Mouse (Mus musculus) thymus, adult 2 months (tissue): Measurements from ENCODE around the gene Nr1h2. TPM values are rescaled to one million over a fixed set of nuclear protein-coding genes. Genes with fewer than 3 reads are reported as not detected.

Experiments
- DNase-seq: peaks from one replicate; pipeline ENCODE4 v3.0.0; 2021
- H3K27ac ChIP-seq: fragments of 200-500 bp; 2 replicates; pipeline ENCODE4 v1.5.1; 2012; ENCODE audit warnings: low read length, control low read depth; ENCODE audit not compliant: control insufficient read depth, insufficient read depth
- H3K27me3 ChIP-seq: fragments of 200-500 bp; 2 replicates; pipeline ENCODE4 v1.6.1; 2012; ENCODE audit warnings: mild to moderate bottlenecking, low read length, moderate library complexity, mixed read lengths; ENCODE audit not compliant: control insufficient read depth, insufficient read depth
- H3K36me3 ChIP-seq: fragments of 200-500 bp; 2 replicates; pipeline ENCODE4 v1.6.1; 2012; ENCODE audit warnings: mild to moderate bottlenecking, low read length, moderate library complexity; ENCODE audit not compliant: control insufficient read depth, insufficient read depth
- H3K4me1 ChIP-seq: fragments of 200-500 bp; replicated peaks from 2 replicates; pipeline ENCODE4 v1.6.1; 2012; ENCODE audit warnings: low read length; ENCODE audit not compliant: control insufficient read depth, insufficient read depth
- H3K4me3 ChIP-seq: fragments of 200-500 bp; 2 replicates; pipeline ENCODE4 v1.5.1; 2012; ENCODE audit warnings: mild to moderate bottlenecking, low read length, control low read depth, moderate library complexity; ENCODE audit not compliant: control insufficient read depth, insufficient read depth
- CTCF ChIP-seq: fragments of 200-500 bp; IDR thresholded peaks from 2 replicates; pipeline ENCODE4 v1.5.1; 2012; ENCODE audit warnings: mild to moderate bottlenecking, control low read depth, low read length, moderate library complexity, borderline replicate concordance; ENCODE audit not compliant: control insufficient read depth, poor library complexity, insufficient read depth; ENCODE audit errors: extremely low read depth
- POLR2A ChIP-seq: fragments of 200-500 bp; IDR thresholded peaks from 2 replicates; pipeline ENCODE4 v1.6.1; 2012; ENCODE audit warnings: mild to moderate bottlenecking, low read length, control low read depth, moderate library complexity; ENCODE audit not compliant: control insufficient read depth, poor library complexity, insufficient read depth; ENCODE audit errors: extremely low read depth
- whole genome bisulfite sequencing: fragments of 180-500 bp; shearing (Covaris S2); methylation state at CpG from one replicate; pipeline ENCODE4 v1.1.7; 2018; 5-methylcytosine and 5-hydroxymethylcytosine counted together
- polyA plus RNA-seq: library from polyadenylated mRNA; depleted of rRNA; stranded (reverse); fragments of >200 nt; gene quantifications from 2 replicates; pipeline ENCODE4 v1.2.3, GENCODE M21; 2012

The Nr1h2 gene
- polyA plus RNA-seq, 1 experiment = 302 TPM

DNA sequence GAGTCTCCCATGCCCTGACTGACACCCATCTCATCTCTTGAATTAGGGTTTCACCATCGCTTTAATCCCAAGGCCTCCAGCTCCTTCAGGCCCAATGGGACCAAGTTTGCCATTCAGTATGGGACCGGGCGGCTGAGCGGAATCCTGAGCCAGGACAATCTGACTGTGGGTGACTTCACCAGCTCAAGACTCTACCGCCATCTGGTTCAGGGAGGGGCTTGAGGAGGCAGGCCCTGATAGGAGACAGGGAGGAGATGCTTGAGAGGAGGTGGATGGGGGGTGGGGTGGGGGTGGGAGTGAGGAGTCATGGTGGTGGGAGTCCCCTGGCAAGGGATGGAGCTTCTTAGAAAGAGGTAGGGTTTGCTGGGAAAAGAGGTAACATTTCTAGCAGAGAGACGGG lies 27.9 kb upstream of the Nr1h2 start:
- H3K36me3 ChIP-seq = no peaks in the 10 kb centered on the region
- no peak for DNase-seq
- no peak overlapping the region for H3K4me3 ChIP-seq
- H3K4me1 ChIP-seq = no peaks in the 10 kb centered on the region
- no peaks in the 10 kb centered on the region for H3K27me3 ChIP-seq
- no peak overlapping the region for H3K27ac ChIP-seq
- WGBS = 93% methylated on average over 6 of the region's 6 CpGs
- no peak for TF ChIP-seq CTCF
- TF ChIP-seq POLR2A = no peak

- Histone ChIP-seq H3K4me3 (no peak overlapping the region), H3K36me3 (no peaks in the 10 kb centered on the region), H3K27ac (no peak overlapping the region), H3K27me3 (no peaks in the 10 kb centered on the region), H3K4me1 (no peaks in the 10 kb centered on the region)
- 86% methylated on average over 5 of the region's 5 CpGs for WGBS
- DNase-seq = no peak
- TF ChIP-seq CTCF = no peak
- TF ChIP-seq POLR2A = no peak
Observed at GRCm38 (mm10) chr7:44576333-44576844, 22.6 kb upstream of the Nr1h2 start.

DNA sequence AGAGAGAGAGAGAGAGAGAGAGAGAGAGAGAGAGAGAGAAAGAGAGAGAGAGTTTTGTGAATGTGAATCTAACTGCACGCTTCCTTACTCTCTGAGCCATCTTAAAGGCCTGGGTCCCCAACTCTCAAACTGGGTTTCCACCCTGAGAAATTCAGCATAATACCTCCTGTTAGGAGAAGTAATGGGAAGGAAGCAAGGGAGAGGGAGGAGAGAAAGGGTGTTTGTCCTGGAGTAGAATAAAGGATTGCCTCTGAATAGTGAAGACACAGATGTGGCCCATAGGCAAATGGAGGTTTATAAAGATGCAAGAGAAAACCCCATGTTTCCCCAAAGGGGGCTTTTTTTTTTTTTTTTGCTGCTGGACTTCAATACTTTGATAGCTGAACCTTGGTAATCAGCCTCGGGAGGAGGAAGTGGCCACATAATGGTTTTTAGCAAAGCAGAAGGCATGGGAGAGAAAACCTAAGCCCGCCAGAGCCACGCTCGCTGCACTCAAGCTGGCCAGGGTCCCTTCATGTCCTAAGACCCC lies 19.3 kb upstream of the Nr1h2 start:
- Histone ChIP-seq H3K4me1 (no peaks in the 10 kb centered on the region), H3K36me3 (no peaks in the 10 kb centered on the region), H3K27ac (no peak overlapping the region), H3K4me3 (no peak overlapping the region), H3K27me3 (no peaks in the 10 kb centered on the region)
- WGBS = 55% methylated on average over 5 of the region's 5 CpGs
- DNase-seq = no peak
- TF ChIP-seq POLR2A = no peak

DNA sequence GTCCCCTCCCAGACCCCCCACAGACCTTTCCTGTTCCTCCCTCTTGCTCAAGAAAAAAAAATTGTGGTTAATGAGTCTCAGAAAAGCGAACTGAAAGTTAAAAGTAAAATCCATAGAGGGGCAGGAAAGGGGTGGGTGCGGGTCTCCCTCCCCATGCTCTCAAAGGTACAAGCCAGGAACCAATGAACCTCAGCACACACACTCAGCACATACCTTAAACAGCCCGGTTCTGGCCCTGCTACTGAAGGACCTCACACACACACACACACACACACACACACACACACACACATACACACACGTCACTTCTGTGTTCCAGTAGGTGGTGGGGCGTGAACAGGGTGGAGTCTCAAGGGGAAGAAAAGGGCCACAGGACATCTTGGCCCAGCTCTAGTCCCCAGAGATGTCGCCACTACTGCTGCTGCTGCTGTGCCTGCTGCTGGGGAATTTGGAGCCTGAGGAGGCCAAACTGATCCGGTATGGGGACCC lies 18.5 kb upstream of the Nr1h2 start, which contains the start of gene Napsa:
TSS of gene Napsa (plus strand) at position 168 of the 489 bp plus-strand sequence.
- Histone ChIP-seq H3K4me1 (no peaks in the 10 kb centered on the region), H3K27me3 (no peaks in the 10 kb centered on the region), H3K36me3 (no peaks in the 10 kb centered on the region), H3K27ac (no peak within 1 kb of the TSS), H3K4me3 (no peak within 1 kb of the TSS)
- DNase-seq = no peak
- WGBS = 3% methylated on average over 7 of the region's 7 CpGs
- TF ChIP-seq POLR2A = no peak
- no peak for TF ChIP-seq CTCF

DNA sequence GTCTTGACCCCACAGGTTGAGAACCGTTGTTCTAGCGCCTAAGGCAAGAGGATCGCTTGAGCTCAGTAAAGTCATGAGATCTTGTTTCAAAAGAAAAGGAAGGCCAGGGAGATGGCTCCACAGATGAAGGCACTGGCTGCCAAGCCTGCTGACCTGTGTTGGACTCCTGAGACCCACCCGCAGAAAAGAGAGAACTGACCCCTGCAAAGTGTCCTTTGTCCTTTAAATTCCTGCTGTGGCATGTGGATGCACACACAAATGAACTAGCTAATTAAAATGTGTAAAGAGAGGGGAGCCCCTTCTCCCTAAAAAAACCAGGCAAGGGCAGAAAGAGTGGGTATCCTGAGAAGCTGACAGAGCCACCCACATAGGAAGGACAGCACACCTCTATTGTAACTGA lies 18.1 kb upstream of the Nr1h2 start:
- Histone ChIP-seq H3K36me3 (no peaks in the 10 kb centered on the region), H3K27me3 (no peaks in the 10 kb centered on the region), H3K27ac (no peak overlapping the region), H3K4me3 (no peak overlapping the region), H3K4me1 (no peaks in the 10 kb centered on the region)
- 72% methylated on average over 4 of the region's 4 CpGs for WGBS
- TF ChIP-seq CTCF = no peak
- no peak for TF ChIP-seq POLR2A
- DNase-seq = no peak

DNA sequence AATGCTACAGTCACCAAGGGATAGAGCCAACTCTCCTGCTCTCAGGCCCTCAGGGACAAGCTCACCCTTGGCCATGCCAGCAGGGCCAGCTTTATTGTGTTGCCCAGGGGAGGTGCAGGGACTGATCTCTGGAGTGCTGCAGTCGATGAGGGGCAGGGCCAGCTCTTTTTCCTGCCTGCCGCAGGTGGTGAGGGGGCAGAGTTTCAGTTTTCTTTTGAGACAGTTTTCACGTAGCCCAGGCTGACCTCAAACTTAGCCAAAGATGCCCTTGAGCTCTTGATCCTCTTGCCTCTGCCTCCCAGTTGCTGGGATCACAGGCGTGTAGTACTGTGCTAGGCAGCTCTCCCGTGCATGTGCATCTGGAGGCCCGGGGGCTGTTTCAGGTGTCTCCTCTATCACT lies 17.2 kb upstream of the Nr1h2 start:
- TF ChIP-seq CTCF (no peak), POLR2A (no peak)

DNA sequence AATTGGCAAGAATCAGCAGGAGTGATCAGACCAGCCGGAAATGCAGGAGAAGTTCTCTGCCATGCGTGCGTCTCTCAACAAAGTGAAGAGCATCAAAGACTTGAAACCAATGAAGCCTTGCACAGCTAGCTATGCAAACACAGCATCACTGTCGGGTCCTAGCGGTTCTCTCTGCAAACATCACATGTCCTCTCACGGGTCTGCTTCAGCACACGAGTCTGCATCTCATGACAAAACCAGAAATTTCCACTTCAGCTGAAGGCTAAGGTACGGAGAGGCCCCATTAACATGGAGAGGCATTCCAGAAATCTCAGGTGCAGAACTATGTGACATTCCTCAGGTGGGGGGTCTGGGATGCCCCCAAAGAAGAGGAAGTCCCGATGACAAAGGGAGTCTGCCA lies 15.1 kb upstream of the Nr1h2 start:
- no peaks in the 10 kb centered on the region for H3K36me3 ChIP-seq
- H3K4me1 ChIP-seq = no peaks in the 10 kb centered on the region
- no peaks in the 10 kb centered on the region for H3K27me3 ChIP-seq
- WGBS = 87% methylated on average over 9 of the region's 9 CpGs
- no peak for DNase-seq
- no peak overlapping the region for H3K4me3 ChIP-seq
- TF ChIP-seq CTCF = no peak
- TF ChIP-seq POLR2A = no peak
- H3K27ac ChIP-seq = no peak overlapping the region

More for the DNA sequence above, 17.2 kb upstream of the Nr1h2 start:
- H3K27ac ChIP-seq = no peak overlapping the region
- H3K36me3 ChIP-seq = no peaks in the 10 kb centered on the region
- no peak for DNase-seq
- WGBS = 36% methylated on average over 6 of the region's 6 CpGs
- no peaks in the 10 kb centered on the region for H3K27me3 ChIP-seq
- no peaks in the 10 kb centered on the region for H3K4me1 ChIP-seq
- H3K4me3 ChIP-seq = no peak overlapping the region
